Comparison of ENCODE assay signal across 31 mouse cellular contexts in the genomic region with DNA sequence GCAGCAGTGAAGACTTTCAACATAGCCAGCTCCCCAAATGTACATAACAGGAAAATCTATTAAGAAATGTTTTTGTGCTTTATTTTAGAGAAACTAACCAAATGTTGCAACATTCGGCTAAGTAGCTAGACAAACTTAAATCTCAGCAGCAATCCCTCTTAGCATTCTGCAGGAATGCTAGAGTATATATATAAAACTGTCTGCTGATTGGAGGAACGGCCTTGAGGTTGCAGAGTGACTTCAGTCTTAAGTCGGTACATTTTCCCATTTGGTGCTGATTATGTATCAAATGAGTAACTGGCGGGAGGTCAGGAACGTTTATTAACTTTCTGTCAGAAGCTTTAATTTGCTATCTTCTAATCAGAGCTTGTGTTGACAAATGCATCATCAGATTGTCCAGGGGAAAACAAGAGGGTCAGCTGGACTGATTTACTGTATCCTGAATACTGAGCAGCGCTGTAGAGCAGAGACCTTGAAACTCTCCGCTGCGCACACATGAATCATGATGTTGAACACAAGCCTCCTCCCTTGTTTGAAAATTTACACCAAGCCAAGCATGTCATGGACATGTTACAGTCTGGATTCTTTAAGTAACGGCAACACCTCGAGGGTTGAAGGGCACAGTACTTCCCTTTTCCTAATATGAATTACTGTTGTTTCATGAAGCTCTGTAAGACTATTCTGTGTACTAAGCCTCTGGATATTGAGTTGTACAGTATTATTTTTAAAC.
DNase-seq lines count a peak whose midpoint lies in the region; ATAC-seq and TF ChIP-seq lines count a peak whose summit lies in the region.
"Had no signal": no experiment of that assay in that cellular context is flagged by ENCODE, and none has a peak within 500 bp of the region (broad histone marks: within the 10 kb centered on the region; RNA-seq: fewer than 3 reads in every experiment).

No protein-coding gene starts in this region.

- no peaks in the 10 kb centered on the region for H3K27me3 ChIP-seq in lung, embryonic 15.5 days
- no peaks in the 10 kb centered on the region for H3K27me3 ChIP-seq in heart, embryonic 10.5 days (ENCODE audit: insufficient read depth, poor library complexity, severe bottlenecking)
- H3K27me3 ChIP-seq: CH12.LX; forebrain, embryonic 12.5 days; hindbrain, embryonic 12.5 days; intestine, embryonic 15.5 days; megakaryocyte, embryonic 14.5 days; midbrain, embryonic 12.5 days; neural tube, embryonic 12.5 days had no signal

- H3K27ac ChIP-seq in lung, embryonic 15.5 days: peak overlapping the region; percentile 12; the same call in 1 of the 2 replicates
- peak overlapping the region; percentile 68 for H3K27ac ChIP-seq in embryonic fibroblast, embryonic 13.5 days (ENCODE audit: insufficient read depth, low read length)
- H3K27ac ChIP-seq in heart, embryonic 10.5 days: no peak overlapping the region
- H3K27ac ChIP-seq: forebrain, embryonic 12.5 days; hindbrain, embryonic 12.5 days; hindbrain, postnatal 0 days; intestine, embryonic 15.5 days; liver, embryonic 14.5 days; midbrain, embryonic 12.5 days; neural tube, embryonic 12.5 days had no signal

- H3K9ac ChIP-seq in lung, embryonic 15.5 days: no peak overlapping the region
- H3K9ac ChIP-seq: forebrain, embryonic 12.5 days; forebrain, postnatal 0 days; hindbrain, embryonic 12.5 days; intestine, embryonic 15.5 days; liver, embryonic 14.5 days; midbrain, embryonic 12.5 days; neural tube, embryonic 12.5 days had no signal

- 48% methylated on average over 10 of the region's 10 CpGs for WGBS in lung, embryonic 15.5 days
- 85% methylated on average over 10 of the region's 10 CpGs for WGBS in heart, embryonic 10.5 days

- no peaks in the 10 kb centered on the region for H3K4me1 ChIP-seq in lung, embryonic 15.5 days
- H3K4me1 ChIP-seq in embryonic fibroblast, embryonic 13.5 days (ENCODE audit: control insufficient read depth, insufficient read depth, low read length): no peaks in the 10 kb centered on the region
- no peaks in the 10 kb centered on the region for H3K4me1 ChIP-seq in heart, embryonic 10.5 days
- H3K4me1 ChIP-seq: forebrain, embryonic 12.5 days; hindbrain, embryonic 12.5 days; intestine, embryonic 15.5 days; megakaryocyte, embryonic 14.5 days; midbrain, embryonic 12.5 days; neural tube, embryonic 12.5 days had no signal

- DNase-seq in adrenal gland, adult (ENCODE audit: inconsistent age in 2 of 2, low spot score in 1 of 2): peak; percentile 39 to 80
- no peak for DNase-seq in adrenal gland, postnatal 4 days (ENCODE audit: low spot score in 2 of 2)
- no peak for DNase-seq in lung, postnatal 14 days
- peak; percentile 25 for DNase-seq in adrenal gland, adult 8-10 months
- DNase-seq in frontal cortex, postnatal 36 days (ENCODE audit: low spot score in 2 of 2): no peak
- DNase-seq in heart, embryonic 10.5 days (ENCODE audit: low spot score): no peak
- DNase-seq: cerebellum, adult 11-12 months; cerebellum, postnatal 10 days; forebrain, postnatal 0 days; gastrocnemius, postnatal 14 days; heart, adult 11 months; heart, postnatal 36 days; kidney, adult 9 months; kidney, postnatal 4 days; layer of hippocampus, postnatal 36 days; liver; right cerebral cortex, adult 18-20 months; right cerebral cortex, postnatal 4 days had no signal

- TF ChIP-seq POLR2A in embryonic fibroblast, embryonic 13.5 days (IDR thresholded peaks at IDR 0.05; ENCODE audit: low read depth, low read length): no peak

- no peak for TF ChIP-seq CTCF in embryonic fibroblast, embryonic 13.5 days (IDR thresholded peaks at IDR 0.05; ENCODE audit: borderline replicate concordance, insufficient read depth, low read length)

- H3K4me2 ChIP-seq in lung, embryonic 15.5 days: no peak overlapping the region
- H3K4me2 ChIP-seq: forebrain, embryonic 12.5 days; heart, embryonic 11.5 days; hindbrain, embryonic 12.5 days; intestine, embryonic 15.5 days; midbrain, embryonic 12.5 days; neural tube, embryonic 12.5 days had no signal

- H3K4me3 ChIP-seq in lung, embryonic 15.5 days: no peak overlapping the region
- no peak overlapping the region for H3K4me3 ChIP-seq in embryonic fibroblast, embryonic 13.5 days (ENCODE audit: insufficient read depth, low read length)
- no peak overlapping the region for H3K4me3 ChIP-seq in heart, embryonic 10.5 days
- H3K4me3 ChIP-seq: forebrain, embryonic 12.5 days; hindbrain, embryonic 12.5 days; intestine, embryonic 15.5 days; megakaryocyte, embryonic 14.5 days; midbrain, embryonic 12.5 days; myocyte; neural tube, embryonic 12.5 days had no signal

- peak; percentile 78; the same call in 1 of the 2 replicates for ATAC-seq in lung, embryonic 15.5 days (ENCODE audit: borderline replicate concordance, extremely low read depth, low FRiP score, low TSS enrichment)
- ATAC-seq: forebrain, postnatal 0 days; hindbrain, postnatal 0 days; intestine, embryonic 15.5 days had no signal

- no peaks in the 10 kb centered on the region for H3K9me3 ChIP-seq in lung, embryonic 15.5 days
- H3K9me3 ChIP-seq in heart, embryonic 10.5 days: no peaks in the 10 kb centered on the region
- H3K9me3 ChIP-seq: forebrain, embryonic 12.5 days; hindbrain, embryonic 12.5 days; intestine, embryonic 15.5 days; megakaryocyte, embryonic 14.5 days; midbrain, embryonic 12.5 days; neural tube, embryonic 12.5 days had no signal

- no peaks in the 10 kb centered on the region for H3K36me3 ChIP-seq in lung, embryonic 15.5 days
- H3K36me3 ChIP-seq in heart, embryonic 10.5 days: no peaks in the 10 kb centered on the region
- H3K36me3 ChIP-seq: forebrain, embryonic 12.5 days; hindbrain, embryonic 12.5 days; intestine, embryonic 15.5 days; midbrain, embryonic 12.5 days; neural tube, embryonic 12.5 days had no signal

Comparison
In these comparisons a context has a peak if more than half of its experiments do, and no peak if none do; other contexts are left out.
1. DNase-seq: peak in adrenal gland, adult (2 of 2) and adrenal gland, adult 8-10 months (single experiment); none in adrenal gland, postnatal 4 days (0 of 2), lung, postnatal 14 days (single experiment), frontal cortex, postnatal 36 days (0 of 2) and heart, embryonic 10.5 days (single experiment).